Mouse (Mus musculus) embryonic facial prominence, embryonic 10.5 days (tissue): ENCODE data around the gene Phlpp1. TPM values are rescaled to one million over a fixed set of nuclear protein-coding genes. Genes with fewer than 3 reads are reported as not detected.

Source experiments
- DNase-seq: peaks from one replicate; pipeline ENCODE4 v3.0.0-alpha.2; 2017; ENCODE audit warnings: low spot score
- H3K27ac ChIP-seq: fragments of 300-500 bp; sonication (generic); replicated peaks from 2 replicates; pipeline ENCODE4 v1.5.1; 2016; ENCODE audit warnings: mild to moderate bottlenecking
- H3K27me3 ChIP-seq: fragments of 300-500 bp; sonication (generic); replicated peaks from 2 replicates; pipeline ENCODE4 v1.6.1; 2016; ENCODE audit warnings: low read depth, mild to moderate bottlenecking; ENCODE audit not compliant: poor library complexity, severe bottlenecking
- H3K36me3 ChIP-seq: fragments of 300-500 bp; sonication (generic); replicated peaks from 2 replicates; pipeline ENCODE4 v1.6.1; 2016; ENCODE audit warnings: mild to moderate bottlenecking, moderate library complexity
- H3K4me1 ChIP-seq: fragments of 300-500 bp; sonication (generic); 2 replicates; pipeline ENCODE4 v1.6.1; 2016
- H3K4me3 ChIP-seq: fragments of 300-500 bp; sonication (generic); 2 replicates; pipeline ENCODE4 v1.5.1; 2016; ENCODE audit warnings: mild to moderate bottlenecking, moderate library complexity
- H3K9me3 ChIP-seq: fragments of 300-500 bp; sonication (generic); 2 replicates; pipeline ENCODE4 v1.6.1; 2016; ENCODE audit warnings: mild to moderate bottlenecking
- WGBS: fragments of 180-500 bp; shearing (Covaris S2); methylation state at CpG from one replicate; pipeline ENCODE4 v1.1.7; 2016; 5-methylcytosine and 5-hydroxymethylcytosine counted together
- polyA plus RNA-seq: library from polyadenylated mRNA; unstranded; fragments of >200 nt; fragmentation: Nextera tagmentation; extraction: Ambion mirVana; gene quantifications from 2 replicates; pipeline ENCODE4 v1.2.1, GENCODE M21; 2016

Gene Phlpp1
- polyA plus RNA-seq, 1 experiment from 2014 or later: 3.7 TPM

DNA sequence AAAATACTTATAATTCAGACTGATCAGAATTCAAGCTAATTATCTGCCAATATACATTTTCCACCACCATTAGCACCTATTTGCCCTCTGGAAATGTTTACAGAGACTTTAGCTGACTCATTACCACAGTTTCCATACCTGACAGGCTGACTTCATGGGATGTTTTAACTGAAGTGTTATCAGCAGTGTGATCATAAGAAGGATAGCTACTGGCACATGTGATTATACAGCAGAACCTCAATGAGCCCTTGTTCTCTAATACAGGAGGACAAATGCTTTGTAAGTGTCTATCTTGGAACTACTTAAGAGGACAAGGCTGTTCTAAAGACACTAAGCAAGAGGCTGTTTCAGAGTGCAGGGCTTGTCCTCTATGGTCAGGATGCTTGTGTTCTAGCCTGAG is 15.9 kb downstream of the Phlpp1 start:
- Histone ChIP-seq H3K27me3 (no peaks in the 10 kb centered on the region), H3K27ac (no peak overlapping the region), H3K4me1 (peaks cover 18% of the 10 kb centered on the region), H3K9me3 (no peaks in the 10 kb centered on the region), H3K4me3 (no peak overlapping the region), H3K36me3 (no peaks in the 10 kb centered on the region)
- DNase-seq: no peak

DNA sequence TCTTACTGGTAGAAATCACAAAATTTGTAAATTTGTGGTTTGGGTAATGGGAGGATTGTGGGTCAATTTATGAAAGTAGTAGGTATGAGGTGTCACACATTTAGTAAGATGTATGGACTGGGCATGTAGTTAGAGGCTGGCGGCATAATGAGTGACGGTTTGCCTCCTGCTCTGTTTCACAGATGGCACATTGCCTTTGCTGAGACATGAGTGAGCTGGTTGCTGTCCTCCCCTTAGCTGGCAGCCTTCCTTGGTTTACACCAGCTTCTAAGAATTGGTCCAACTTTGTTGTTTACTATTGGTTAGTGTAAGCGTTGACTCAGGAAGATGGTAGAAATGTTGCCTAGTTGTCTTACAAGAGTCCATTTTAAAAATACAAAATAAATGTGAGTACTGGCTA is 17.2 kb downstream of the Phlpp1 start:
- H3K36me3 ChIP-seq: no peaks in the 10 kb centered on the region
- no peak overlapping the region for H3K4me3 ChIP-seq
- H3K9me3 ChIP-seq: no peaks in the 10 kb centered on the region
- H3K4me1 ChIP-seq: peaks cover 23% of the 10 kb centered on the region
- 95% methylated on average over 3 of the region's 3 CpGs for WGBS
- H3K27ac ChIP-seq: no peak overlapping the region
- DNase-seq: no peak
- H3K27me3 ChIP-seq: no peaks in the 10 kb centered on the region

GRCm38 (mm10) chr1:106189311-106189710 is 17.8 kb downstream of the Phlpp1 start:
- Histone ChIP-seq H3K4me1 (peaks cover 23% of the 10 kb centered on the region), H3K9me3 (no peaks in the 10 kb centered on the region), H3K36me3 (no peaks in the 10 kb centered on the region), H3K4me3 (no peak overlapping the region), H3K27ac (no peak overlapping the region), H3K27me3 (no peaks in the 10 kb centered on the region)
- 91% methylated on average over 5 of the region's 5 CpGs for WGBS
- DNase-seq: no peak

- no peaks in the 10 kb centered on the region for H3K9me3 ChIP-seq
- no peak for DNase-seq
- H3K27me3 ChIP-seq: no peaks in the 10 kb centered on the region
- H3K27ac ChIP-seq: no peak overlapping the region
- WGBS: 76% methylated on average over 3 of the region's 3 CpGs
- H3K4me1 ChIP-seq: peaks cover 12% of the 10 kb centered on the region
- no peak overlapping the region for H3K4me3 ChIP-seq
- H3K36me3 ChIP-seq: no peaks in the 10 kb centered on the region
These were observed 19.1 kb downstream of the Phlpp1 start for GRCm38 (mm10) chr1:106190695-106191094.

DNA sequence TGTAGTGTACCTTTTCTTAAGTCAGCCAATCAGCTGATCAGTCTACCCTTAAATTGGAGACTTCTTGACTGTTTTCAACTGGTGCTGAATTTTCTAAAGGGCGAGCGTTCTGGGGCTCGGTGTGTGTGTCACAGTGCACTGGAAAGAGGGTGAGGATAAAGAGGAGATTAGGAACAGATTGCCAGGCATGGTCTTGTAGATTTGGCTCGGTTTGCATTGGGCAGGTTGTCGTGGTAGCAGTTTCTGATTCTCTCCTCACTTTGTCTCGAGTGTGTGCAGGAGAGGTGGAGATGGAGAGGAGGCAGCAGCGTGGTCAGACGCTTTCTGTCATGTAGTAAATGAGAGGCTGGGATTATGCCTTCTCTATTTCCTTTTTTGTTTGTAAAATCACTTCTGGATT is 20.3 kb downstream of the Phlpp1 start:
- DNase-seq: no peak
- Histone ChIP-seq H3K36me3 (no peaks in the 10 kb centered on the region), H3K9me3 (no peaks in the 10 kb centered on the region), H3K27me3 (no peaks in the 10 kb centered on the region), H3K4me1 (peaks cover 6% of the 10 kb centered on the region; the same call in 1 of the 2 replicates), H3K4me3 (no peak overlapping the region), H3K27ac (no peak overlapping the region)
- WGBS: 65% methylated on average over 8 of the region's 8 CpGs

DNA sequence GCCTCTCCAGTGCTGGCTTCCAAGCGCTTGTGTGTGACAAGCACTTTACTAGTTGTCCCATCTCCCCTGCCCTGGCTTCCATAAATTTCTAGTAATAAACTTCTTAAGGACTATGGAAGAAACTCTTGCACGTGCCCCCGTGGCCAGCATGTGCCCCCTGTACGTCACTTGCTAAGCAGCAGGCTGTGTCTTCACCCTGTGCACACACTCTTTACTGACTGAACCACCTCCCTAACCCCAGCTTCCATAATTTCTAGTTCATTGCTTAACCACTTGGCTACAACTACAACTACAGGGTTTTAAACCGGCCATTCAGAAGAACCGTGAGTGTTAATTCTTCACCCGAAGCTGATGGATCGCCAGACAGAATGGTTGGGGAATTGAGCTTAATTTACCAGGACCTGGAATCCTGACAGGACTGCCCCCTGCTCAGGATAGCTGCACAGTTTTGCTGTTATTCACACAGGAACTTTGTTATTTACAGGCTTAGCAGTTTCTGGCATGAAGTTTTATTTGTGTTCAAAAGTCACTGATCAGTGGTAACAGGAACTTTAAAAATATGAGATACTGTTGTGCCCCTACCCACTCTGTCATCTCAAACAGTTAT is 21.4 kb downstream of the Phlpp1 start:
- no peaks in the 10 kb centered on the region for H3K36me3 ChIP-seq
- H3K27ac ChIP-seq: no peak overlapping the region
- H3K27me3 ChIP-seq: no peaks in the 10 kb centered on the region
- peaks cover 12% of the 10 kb centered on the region for H3K4me1 ChIP-seq
- H3K4me3 ChIP-seq: no peak overlapping the region
- H3K9me3 ChIP-seq: no peaks in the 10 kb centered on the region
- DNase-seq: no peak
- 80% methylated on average over 8 of the region's 8 CpGs for WGBS

GRCm38 (mm10) chr1:106193487-106193886 is 21.9 kb downstream of the Phlpp1 start:
- 76% methylated on average over 3 of the region's 3 CpGs for WGBS

DNA sequence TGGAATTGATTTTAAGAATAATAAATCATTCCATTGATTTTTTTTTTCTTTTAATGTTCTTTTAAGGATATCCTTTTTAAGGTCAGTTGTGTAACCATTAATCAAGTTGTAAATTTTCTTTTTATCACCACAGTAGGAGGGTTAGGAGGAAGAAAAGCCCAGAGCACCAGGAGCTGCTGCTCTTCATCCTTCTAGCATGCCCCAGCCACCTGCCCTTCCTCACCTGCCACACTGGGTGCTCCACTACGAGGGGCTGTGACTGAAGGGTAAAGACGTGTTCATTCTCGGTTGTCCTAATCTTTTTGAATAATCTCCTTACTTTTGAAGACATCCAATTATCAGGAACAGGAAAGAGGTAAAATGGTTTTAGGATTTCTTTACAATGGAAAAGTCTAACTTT is 22.7 kb downstream of the Phlpp1 start:
- Histone ChIP-seq H3K36me3 (no peaks in the 10 kb centered on the region), H3K27ac (no peak overlapping the region), H3K9me3 (no peaks in the 10 kb centered on the region), H3K4me1 (peaks cover 24% of the 10 kb centered on the region), H3K27me3 (no peaks in the 10 kb centered on the region), H3K4me3 (no peak overlapping the region)
- DNase-seq: no peak
- 86% methylated on average over 3 of the region's 3 CpGs for WGBS

More at GRCm38 (mm10) chr1:106193487-106193886, 21.9 kb downstream of the Phlpp1 start:
- H3K27ac ChIP-seq: no peak overlapping the region
- no peaks in the 10 kb centered on the region for H3K36me3 ChIP-seq
- no peaks in the 10 kb centered on the region for H3K27me3 ChIP-seq
- no peaks in the 10 kb centered on the region for H3K9me3 ChIP-seq
- peaks cover 17% of the 10 kb centered on the region for H3K4me1 ChIP-seq
- no peak for DNase-seq
- H3K4me3 ChIP-seq: no peak overlapping the region

GRCm38 (mm10) chr1:106197991-106198390 is 26.4 kb downstream of the Phlpp1 start:
- Histone ChIP-seq H3K27me3 (no peaks in the 10 kb centered on the region), H3K9me3 (no peaks in the 10 kb centered on the region), H3K27ac (no peak overlapping the region), H3K36me3 (no peaks in the 10 kb centered on the region), H3K4me1 (peaks cover 43% of the 10 kb centered on the region), H3K4me3 (no peak overlapping the region)
- WGBS: 80% methylated on average over 5 of the region's 5 CpGs
- DNase-seq: no peak

DNA sequence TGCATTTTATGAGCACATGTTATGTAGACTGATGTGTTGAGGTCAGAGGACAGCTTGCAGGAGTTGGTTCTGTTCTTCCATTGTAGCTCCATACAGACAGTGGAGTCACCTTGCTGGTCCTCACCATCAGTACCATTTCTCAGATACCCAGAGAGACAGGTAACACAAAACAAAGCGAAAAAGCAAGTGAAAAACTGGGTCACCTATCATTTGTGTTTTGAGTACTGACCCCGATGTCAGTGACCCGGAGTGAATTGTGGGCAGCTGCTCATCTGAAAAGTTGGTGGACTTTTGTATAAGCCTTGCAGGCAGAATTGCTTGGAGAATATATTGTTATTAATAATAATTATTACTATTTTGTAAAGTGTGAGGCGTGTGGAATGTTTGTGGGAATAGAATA is 27.6 kb downstream of the Phlpp1 start:
- Histone ChIP-seq H3K9me3 (no peaks in the 10 kb centered on the region), H3K36me3 (no peaks in the 10 kb centered on the region), H3K27ac (peak overlapping the region; percentile 76), H3K27me3 (no peaks in the 10 kb centered on the region), H3K4me3 (no peak overlapping the region), H3K4me1 (peaks cover 53% of the 10 kb centered on the region)
- DNase-seq: no peak
- WGBS: 76% methylated on average over 4 of the region's 4 CpGs

- Histone ChIP-seq H3K9me3 (no peaks in the 10 kb centered on the region), H3K4me1 (peaks cover 58% of the 10 kb centered on the region), H3K4me3 (no peak overlapping the region), H3K27me3 (no peaks in the 10 kb centered on the region), H3K27ac (peak overlapping the region; percentile 76), H3K36me3 (no peaks in the 10 kb centered on the region)
- 24% methylated on average over 2 of the region's 2 CpGs for WGBS
- peak; percentile 52 for DNase-seq
These were observed 28.1 kb downstream of the Phlpp1 start for GRCm38 (mm10) chr1:106199686-106200085.

DNA sequence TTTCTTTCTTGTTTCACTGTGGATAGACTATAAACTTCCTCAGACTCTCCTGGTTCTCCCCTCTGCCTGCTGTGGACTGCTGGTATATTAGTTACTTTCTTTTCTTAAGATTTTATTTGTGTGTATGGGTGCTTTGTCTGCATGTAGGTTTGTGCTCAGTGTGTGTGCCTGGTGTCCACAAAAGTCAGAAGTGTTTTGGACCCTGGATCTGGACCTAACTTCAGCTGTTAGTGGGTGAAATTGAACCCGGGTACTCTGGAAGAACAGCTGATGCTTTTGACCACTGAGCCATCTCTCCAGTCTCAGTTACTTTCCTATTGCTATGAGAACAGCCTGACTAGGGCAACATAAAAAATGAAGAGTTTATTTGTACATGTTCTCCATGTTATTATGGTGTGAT is 29.5 kb downstream of the Phlpp1 start:
- no peaks in the 10 kb centered on the region for H3K9me3 ChIP-seq
- 95% methylated on average over 1 of the region's 1 CpGs for WGBS
- H3K4me1 ChIP-seq: peaks cover 58% of the 10 kb centered on the region
- no peaks in the 10 kb centered on the region for H3K36me3 ChIP-seq
- H3K4me3 ChIP-seq: no peak overlapping the region
- H3K27me3 ChIP-seq: no peaks in the 10 kb centered on the region
- H3K27ac ChIP-seq: peak overlapping the region; percentile 76; the same call in 1 of the 2 replicates
- no peak for DNase-seq

DNA sequence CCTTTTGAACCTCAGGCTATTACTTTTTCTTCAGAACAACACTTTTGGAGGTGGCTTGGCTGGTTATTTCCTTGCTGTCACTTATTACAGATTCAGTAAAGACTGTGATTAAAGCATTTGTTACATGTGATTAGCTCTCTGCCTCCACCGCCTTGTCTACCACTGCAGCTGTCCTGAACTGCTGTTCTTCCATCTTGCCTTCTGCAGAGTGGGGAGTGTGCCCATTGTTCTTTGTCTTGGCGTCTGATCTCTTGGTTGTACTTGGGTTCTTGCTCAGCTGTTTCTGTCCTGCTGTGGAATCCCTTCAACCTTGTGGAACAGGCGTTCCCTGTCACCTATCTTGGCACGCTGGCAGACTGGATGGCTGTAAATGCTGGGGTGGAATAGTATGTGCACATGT is 30.4 kb downstream of the Phlpp1 start:
- peaks cover 58% of the 10 kb centered on the region for H3K4me1 ChIP-seq
- H3K9me3 ChIP-seq: no peaks in the 10 kb centered on the region
- H3K27ac ChIP-seq: no peak overlapping the region
- WGBS: 71% methylated on average over 4 of the region's 4 CpGs
- DNase-seq: no peak
- H3K27me3 ChIP-seq: no peaks in the 10 kb centered on the region
- no peaks in the 10 kb centered on the region for H3K36me3 ChIP-seq
- H3K4me3 ChIP-seq: no peak overlapping the region
